7 mouse cellular contexts compared by ENCODE assay signal in the genomic region with DNA sequence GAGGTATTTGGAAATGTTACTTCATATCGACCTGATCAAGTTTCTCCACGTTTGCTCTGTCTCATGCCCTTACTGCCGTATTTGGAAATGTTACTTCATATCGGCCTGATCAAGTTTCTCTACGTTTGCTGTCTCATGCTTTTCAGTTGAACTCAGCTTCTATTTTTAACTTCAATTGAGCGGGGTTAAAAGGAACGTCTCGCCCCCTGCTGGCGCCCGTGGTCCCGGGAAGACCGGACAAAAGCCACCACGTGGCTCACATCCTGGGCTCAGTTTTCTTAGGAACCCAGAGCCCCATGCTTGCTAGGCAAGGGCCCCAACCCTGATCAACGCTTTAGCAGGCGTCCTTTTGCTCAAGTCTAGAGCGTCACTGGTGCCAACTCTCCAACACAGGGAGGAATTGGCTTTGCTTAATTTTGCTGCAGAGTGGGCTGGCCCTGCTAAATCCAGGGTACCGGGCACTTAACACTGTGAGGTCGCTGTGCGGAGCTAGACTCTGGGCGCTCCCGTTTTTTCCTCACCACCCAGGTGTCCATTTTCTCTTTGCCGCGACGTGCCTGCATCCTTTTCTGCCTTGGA. TPM values are rescaled to one million over a fixed set of nuclear protein-coding genes. Genes with fewer than 3 reads are reported as not detected.
DNase-seq lines count a peak whose midpoint lies in the region; ATAC-seq and TF ChIP-seq lines count a peak whose summit lies in the region.

No protein-coding gene starts in this region.

- ATAC-seq in intestine, postnatal 0 days = peak; percentile 80
- peak; percentile 80 for ATAC-seq in midbrain, embryonic 12.5 days (ENCODE audit: low FRiP score, low read depth)

- H3K4me1 ChIP-seq in embryonic facial prominence, embryonic 10.5 days = peaks cover 6% of the 10 kb centered on the region; the same call in 1 of the 2 replicates
- H3K4me1 ChIP-seq in intestine, postnatal 0 days (replicated peaks; ENCODE audit: control insufficient read depth, insufficient read depth, low read length) = no peaks in the 10 kb centered on the region
- H3K4me1 ChIP-seq in midbrain, embryonic 12.5 days = peaks cover 9% of the 10 kb centered on the region
- H3K4me1 ChIP-seq in small intestine, adult 2 months (ENCODE audit: control insufficient read depth, insufficient read depth, insufficient read length, low read length) = no peaks in the 10 kb centered on the region

- H3K27me3 ChIP-seq in embryonic facial prominence, embryonic 10.5 days (replicated peaks; ENCODE audit: low read depth, poor library complexity, severe bottlenecking) = no peaks in the 10 kb centered on the region
- H3K27me3 ChIP-seq in intestine, postnatal 0 days (replicated peaks; ENCODE audit: control insufficient read depth, insufficient read depth, low read length) = no peaks in the 10 kb centered on the region
- no peaks in the 10 kb centered on the region for H3K27me3 ChIP-seq in midbrain, embryonic 12.5 days
- H3K27me3 ChIP-seq in small intestine, adult 2 months (ENCODE audit: control insufficient read depth, insufficient read depth, low read length) = no peaks in the 10 kb centered on the region

- H3K27ac ChIP-seq in embryonic facial prominence, embryonic 10.5 days (replicated peaks) = peak overlapping the region; percentile 94
- peak overlapping the region; percentile 75 for H3K27ac ChIP-seq in intestine, postnatal 0 days (ENCODE audit: low read depth, low read length)
- peak overlapping the region; percentile 86 for H3K27ac ChIP-seq in midbrain, embryonic 12.5 days (replicated peaks)
- H3K27ac ChIP-seq in small intestine, adult 2 months (ENCODE audit: insufficient read depth, low read depth, low read length) = peak overlapping the region; percentile 79

- intact Hi-C loops in left cerebral cortex, postnatal 4 days (cut with DNase I) = loop anchor here (5.0 kb wide), 1 partner anchor 463 kb away; a partner anchor contains a TSS

- under 1% methylated on average over 24 of the region's 24 CpGs for WGBS in embryonic facial prominence, embryonic 10.5 days
- under 1% methylated on average over 24 of the region's 24 CpGs for WGBS in intestine, postnatal 0 days
- under 1% methylated on average over 24 of the region's 24 CpGs for WGBS in midbrain, embryonic 12.5 days
- under 1% methylated on average over 24 of the region's 24 CpGs for WGBS in small intestine, adult 2 months

- peak overlapping the region; percentile 80 for H3K4me2 ChIP-seq in intestine, postnatal 0 days (replicated peaks; ENCODE audit: low read depth)
- H3K4me2 ChIP-seq in midbrain, embryonic 12.5 days (replicated peaks) = peak overlapping the region; percentile 89

- H3K9me3 ChIP-seq in embryonic facial prominence, embryonic 10.5 days = no peaks in the 10 kb centered on the region
- no peaks in the 10 kb centered on the region for H3K9me3 ChIP-seq in intestine, postnatal 0 days (ENCODE audit: control insufficient read depth)
- no peaks in the 10 kb centered on the region for H3K9me3 ChIP-seq in midbrain, embryonic 12.5 days

- no peak for TF ChIP-seq POLR2A in small intestine, adult 2 months (IDR thresholded peaks at IDR 0.05; ENCODE audit: low read depth, low read length)

- no peaks in the 10 kb centered on the region for H3K36me3 ChIP-seq in embryonic facial prominence, embryonic 10.5 days (replicated peaks)
- H3K36me3 ChIP-seq in intestine, postnatal 0 days (ENCODE audit: control insufficient read depth, insufficient read depth) = no peaks in the 10 kb centered on the region
- H3K36me3 ChIP-seq in midbrain, embryonic 12.5 days = no peaks in the 10 kb centered on the region
- H3K36me3 ChIP-seq in small intestine, adult 2 months (ENCODE audit: control insufficient read depth, insufficient read depth, low read length) = no peaks in the 10 kb centered on the region

- TF ChIP-seq CTCF in intestine, postnatal 0 days (IDR thresholded peaks at IDR 0.05; ENCODE audit: low read depth) = peak; percentile 88
- peak; percentile 85; the same call in 1 of the 2 replicates for TF ChIP-seq CTCF in small intestine, adult 2 months (IDR thresholded peaks at IDR 0.05; ENCODE audit: extremely low read depth, insufficient read length, insufficient replicate concordance, low read depth, low read length)

- H3K4me3 ChIP-seq in embryonic facial prominence, embryonic 10.5 days = peak overlapping the region; percentile 65
- H3K4me3 ChIP-seq in intestine, postnatal 0 days (ENCODE audit: low read depth, low read length) = peak overlapping the region; percentile 54
- H3K4me3 ChIP-seq in midbrain, embryonic 12.5 days = peak overlapping the region; percentile 56
- H3K4me3 ChIP-seq in small intestine, adult 2 months (ENCODE audit: low read depth, low read length) = peak overlapping the region; percentile 63

- H3K9ac ChIP-seq in intestine, postnatal 0 days (ENCODE audit: low read depth, low read length) = peak overlapping the region; percentile 63
- H3K9ac ChIP-seq in midbrain, embryonic 12.5 days (replicated peaks) = peak overlapping the region; percentile 66

- peak; percentile 92 for DNase-seq in adrenal gland, postnatal 10 days
- peak; percentile 92 for DNase-seq in embryonic facial prominence, embryonic 10.5 days (ENCODE audit: low spot score)
- DNase-seq in gonadal fat pad, adult 2 months (ENCODE audit: low read depth) = peak; percentile 83
- DNase-seq in left cerebral cortex, postnatal 4 days = peak; percentile 82

RNA-seq across cellular contexts. Expression of a gene that starts 42.3 kb away (rescaled TPM):
- 10 to 100 TPM; 15.2 to 16.1 TPM for total RNA-seq in adrenal gland, postnatal 10 days (2021)
- 28.6 and 29.4 TPM in 2 replicates for polyA plus RNA-seq in embryonic facial prominence, embryonic 10.5 days (2016; fragmentation: Nextera tagmentation; extraction: Ambion mirVana)
- 5.8 and 7.6 TPM in 2 replicates for polyA plus RNA-seq in gonadal fat pad, adult 2 months (2012; rRNA removed)
- 9.9 TPM in 2 replicates for polyA plus RNA-seq in intestine, postnatal 0 days (2015; fragmentation: Nextera tagmentation; extraction: Ambion mirVana)
- total RNA-seq in left cerebral cortex, postnatal 4 days (2021) = 1 to 10 TPM; 4.5 to 4.8 TPM
- 31.4 and 32.7 TPM in 2 replicates for polyA plus RNA-seq in midbrain, embryonic 12.5 days (2016; fragmentation: Nextera tagmentation; extraction: Ambion mirVana)
- polyA plus RNA-seq in small intestine, adult 2 months (2012; rRNA removed) = 3.6 and 8.3 TPM in 2 replicates

RNA-seq across cellular contexts. Expression of a gene that starts 57.3 kb away (rescaled TPM):
- 10 to 100 TPM; 18.6 to 26.3 TPM for total RNA-seq in adrenal gland, postnatal 10 days (2021)
- polyA plus RNA-seq in embryonic facial prominence, embryonic 10.5 days (2016; fragmentation: Nextera tagmentation; extraction: Ambion mirVana) = 30.7 and 32.4 TPM in 2 replicates
- polyA plus RNA-seq in gonadal fat pad, adult 2 months (2012; rRNA removed) = 11.3 and 18.7 TPM in 2 replicates
- 11.1 and 12.9 TPM in 2 replicates for polyA plus RNA-seq in intestine, postnatal 0 days (2015; fragmentation: Nextera tagmentation; extraction: Ambion mirVana)
- 10 to 100 TPM; 10.4 to 12.2 TPM for total RNA-seq in left cerebral cortex, postnatal 4 days (2021)
- 17.0 and 19.2 TPM in 2 replicates for polyA plus RNA-seq in midbrain, embryonic 12.5 days (2016; fragmentation: Nextera tagmentation; extraction: Ambion mirVana)
- polyA plus RNA-seq in small intestine, adult 2 months (2012; rRNA removed) = 4.3 and 9.7 TPM in 2 replicates

Comparison
In these comparisons a context has a peak if more than half of its experiments do, and no peak if none do; other contexts are left out.
1. Peak in every context shown above with its lines: DNase-seq, ATAC-seq, H3K4me3 ChIP-seq and H3K27ac ChIP-seq.